Mouse (Mus musculus) layer of hippocampus, adult 8-10 months (tissue): ENCODE measurements around the gene Gpr157. TPM values are rescaled to one million over a fixed set of nuclear protein-coding genes. Genes with fewer than 3 reads are reported as not detected.
"Not testable (repeated sequence)": the region's sequence is repeated elsewhere in the genome, so short reads cannot be mapped to it uniquely, and the experiment has no call there.

Source experiments
- DNase-seq, 2 experiments: peaks; one replicate each; pipeline ENCODE4 v3.0.0; 2022; ENCODE audit warnings: low spot score in 2 of 2
- total RNA-seq, 4 experiments: library from RNA; stranded (reverse); gene quantifications; 2 replicates each; pipeline ENCODE4 v1.2.4; 2022

Gene Gpr157
- 1 to 10 TPM; 1.3 to 4.5 (median 2.3) TPM for total RNA-seq

- peak; percentile 81 to 85 for DNase-seq
These were observed at the start of gene Gpr157 for GRCm38 (mm10) chr4:150087161-150087889. TSS of gene Gpr157 (plus strand) at chr4:150087365.

- DNase-seq: no peak
These were observed 48.6 kb upstream of the Gpr157 start for GRCm38 (mm10) chr4:150038533-150038932.

GRCm38 (mm10) chr4:150040003-150040581 lies 47.1 kb upstream of the Gpr157 start:
- no peak for DNase-seq

- DNase-seq: not testable (repeated sequence)
These were observed 46.3 kb upstream of the Gpr157 start for GRCm38 (mm10) chr4:150040856-150041255.

GRCm38 (mm10) chr4:150041346-150042110 lies 45.6 kb upstream of the Gpr157 start:
- DNase-seq: no peak

- DNase-seq: no peak
These were observed 43.6 kb upstream of the Gpr157 start for GRCm38 (mm10) chr4:150043591-150043990.

- no peak for DNase-seq
These were observed 39.1 kb upstream of the Gpr157 start for GRCm38 (mm10) chr4:150048038-150048437.

GRCm38 (mm10) chr4:150048478-150049156 lies 38.5 kb upstream of the Gpr157 start:
- no peak for DNase-seq

- DNase-seq: no peak
These were observed 38.0 kb upstream of the Gpr157 start for GRCm38 (mm10) chr4:150049157-150049513.

GRCm38 (mm10) chr4:150049564-150050226 lies 37.5 kb upstream of the Gpr157 start:
- no peak for DNase-seq

GRCm38 (mm10) chr4:150051514-150051913 lies 35.7 kb upstream of the Gpr157 start:
- DNase-seq: no peak

- no peak for DNase-seq
These were observed 34.8 kb upstream of the Gpr157 start for GRCm38 (mm10) chr4:150052380-150052779.

- no peak for DNase-seq
These were observed 31.0 kb upstream of the Gpr157 start for GRCm38 (mm10) chr4:150056171-150056570.

GRCm38 (mm10) chr4:150057722-150058121 lies 29.4 kb upstream of the Gpr157 start:
- no peak for DNase-seq

- no peak for DNase-seq
These were observed 27.2 kb upstream of the Gpr157 start for GRCm38 (mm10) chr4:150059841-150060468.

GRCm38 (mm10) chr4:150060469-150061170 lies 26.5 kb upstream of the Gpr157 start:
- DNase-seq: no peak

- DNase-seq: no peak
These were observed 25.5 kb upstream of the Gpr157 start for GRCm38 (mm10) chr4:150061432-150062225.

- no peak for DNase-seq
These were observed 20.4 kb upstream of the Gpr157 start for GRCm38 (mm10) chr4:150066706-150067323.

- DNase-seq: no peak
These were observed 18.9 kb upstream of the Gpr157 start for GRCm38 (mm10) chr4:150068216-150068615.
